Mouse (Mus musculus): ENCODE data around the gene Bik. TPM values are rescaled to one million over a fixed set of nuclear protein-coding genes. Genes with fewer than 3 reads are reported as not detected.

Bik gene
- polyA plus RNA-seq, 1 experiment from 2014 or later, result 16.1 TPM

GRCm38 (mm10) chr15:83547144-83547543 is 20.5 kb downstream of the Bik start:
- Histone ChIP-seq H3K9ac (ENCODE audit: low read depth, low read length) (no peak overlapping the region), H3K36me3 (ENCODE audit: insufficient read depth, low read length) (peaks cover 57% of the 10 kb centered on the region), H3K27me3 (ENCODE audit: insufficient read depth, low read length) (no peaks in the 10 kb centered on the region), H3K9me3 (replicated peaks; ENCODE audit: low read length) (no peaks in the 10 kb centered on the region), H3K27ac (no peak overlapping the region), H3K4me2 (ENCODE audit: low read length) (no peak overlapping the region), H3K4me3 (replicated peaks; ENCODE audit: low read depth, low read length) (no peak overlapping the region), H3K4me1 (replicated peaks; ENCODE audit: insufficient read depth, low read length) (no peaks in the 10 kb centered on the region)
- WGBS, result 93% methylated on average over 8 of the region's 8 CpGs
- DNase-seq (ENCODE audit: low spot score) (no peak), ATAC-seq (replicated peaks; ENCODE audit: low FRiP score, low read depth) (no peak)
- no peak for TF ChIP-seq CTCF (IDR thresholded peaks at IDR 0.05; ENCODE audit: low read depth)

- H3K4me3 ChIP-seq (replicated peaks; ENCODE audit: low read depth, low read length), result no peak overlapping the region
- peaks cover 57% of the 10 kb centered on the region for H3K36me3 ChIP-seq (ENCODE audit: insufficient read depth, low read length)
- H3K9ac ChIP-seq (ENCODE audit: low read depth, low read length), result no peak overlapping the region
- H3K27me3 ChIP-seq (ENCODE audit: insufficient read depth, low read length), result no peaks in the 10 kb centered on the region
- TF ChIP-seq CTCF (IDR thresholded peaks at IDR 0.05; ENCODE audit: low read depth), result no peak
- WGBS, result 98% methylated on average over 2 of the region's 2 CpGs
- H3K9me3 ChIP-seq (replicated peaks; ENCODE audit: low read length), result no peaks in the 10 kb centered on the region
- 0 out of 2 replicates have a peak, but pooled peaks cover 4% of the 10 kb centered on the region for H3K4me1 ChIP-seq (replicated peaks; ENCODE audit: insufficient read depth, low read length)
- H3K4me2 ChIP-seq (ENCODE audit: low read length), result no peak overlapping the region
- ATAC-seq (replicated peaks; ENCODE audit: low FRiP score, low read depth) (no peak), DNase-seq (ENCODE audit: low spot score) (no peak)
- no peak overlapping the region for H3K27ac ChIP-seq
Measured at GRCm38 (mm10) chr15:83550137-83550536, 23.5 kb downstream of the Bik start.

GRCm38 (mm10) chr15:83553831-83554230 is 27.2 kb downstream of the Bik start:
- no peak overlapping the region for H3K4me2 ChIP-seq (ENCODE audit: low read length)
- no peak for ATAC-seq (replicated peaks; ENCODE audit: low FRiP score, low read depth)

GRCm38 (mm10) chr15:83555161-83555974 is 28.7 kb downstream of the Bik start:
- ATAC-seq (replicated peaks; ENCODE audit: low FRiP score, low read depth), result peak; percentile 80

More at GRCm38 (mm10) chr15:83553831-83554230, 27.2 kb downstream of the Bik start:
- no peak overlapping the region for H3K4me3 ChIP-seq (replicated peaks; ENCODE audit: low read depth, low read length)
- H3K27me3 ChIP-seq (ENCODE audit: insufficient read depth, low read length), result no peaks in the 10 kb centered on the region
- 0 out of 2 replicates have a peak, but pooled peaks cover 4% of the 10 kb centered on the region for H3K4me1 ChIP-seq (replicated peaks; ENCODE audit: insufficient read depth, low read length)
- no peak overlapping the region for H3K27ac ChIP-seq
- no peaks in the 10 kb centered on the region for H3K9me3 ChIP-seq (replicated peaks; ENCODE audit: low read length)
- peaks cover 24% of the 10 kb centered on the region; the same call in 1 of the 2 replicates for H3K36me3 ChIP-seq (ENCODE audit: insufficient read depth, low read length)
- no peak overlapping the region for H3K9ac ChIP-seq (ENCODE audit: low read depth, low read length)
- DNase-seq (ENCODE audit: low spot score), result no peak
- peak; percentile 46; the same call in 1 of the 2 replicates for TF ChIP-seq CTCF (IDR thresholded peaks at IDR 0.05; ENCODE audit: low read depth)

GRCm38 (mm10) chr15:83560941-83561477 is 34.3 kb downstream of the Bik start:
- Histone ChIP-seq H3K9ac (ENCODE audit: low read depth, low read length) (no peak overlapping the region), H3K27ac (no peak overlapping the region), H3K4me2 (ENCODE audit: low read length) (no peak overlapping the region), H3K27me3 (ENCODE audit: insufficient read depth, low read length) (no peaks in the 10 kb centered on the region), H3K9me3 (replicated peaks; ENCODE audit: low read length) (no peaks in the 10 kb centered on the region), H3K4me1 (replicated peaks; ENCODE audit: insufficient read depth, low read length) (no peaks in the 10 kb centered on the region), H3K36me3 (ENCODE audit: insufficient read depth, low read length) (no peaks in the 10 kb centered on the region), H3K4me3 (replicated peaks; ENCODE audit: low read depth, low read length) (no peak overlapping the region)
- WGBS, result 67% methylated on average over 5 of the region's 5 CpGs
- no peak for ATAC-seq (replicated peaks; ENCODE audit: low FRiP score, low read depth)
- DNase-seq (ENCODE audit: low spot score), result no peak
- no peak for TF ChIP-seq CTCF (IDR thresholded peaks at IDR 0.05; ENCODE audit: low read depth)

More at GRCm38 (mm10) chr15:83555161-83555974, 28.7 kb downstream of the Bik start:
- no peaks in the 10 kb centered on the region for H3K27me3 ChIP-seq (ENCODE audit: insufficient read depth, low read length)
- peak overlapping the region; percentile 91 for H3K9ac ChIP-seq (ENCODE audit: low read depth, low read length)
- no peak for TF ChIP-seq CTCF (IDR thresholded peaks at IDR 0.05; ENCODE audit: low read depth)
- whole genome bisulfite sequencing, result under 1% methylated on average over 72 of the region's 74 CpGs
- peak; percentile 94 for DNase-seq (ENCODE audit: low spot score)
- H3K4me2 ChIP-seq (ENCODE audit: low read length), result peak overlapping the region; percentile 92
- 0 out of 2 replicates have a peak, but pooled peaks cover 4% of the 10 kb centered on the region for H3K4me1 ChIP-seq (replicated peaks; ENCODE audit: insufficient read depth, low read length)
- H3K9me3 ChIP-seq (replicated peaks; ENCODE audit: low read length), result no peaks in the 10 kb centered on the region
- H3K27ac ChIP-seq, result peak overlapping the region; percentile 95
- H3K36me3 ChIP-seq (ENCODE audit: insufficient read depth, low read length), result 0 out of 2 replicates have a peak, but pooled peaks cover 10% of the 10 kb centered on the region
- H3K4me3 ChIP-seq (replicated peaks; ENCODE audit: low read depth, low read length), result peak overlapping the region; percentile 89

- no peak for TF ChIP-seq CTCF (IDR thresholded peaks at IDR 0.05; ENCODE audit: low read depth)
- H3K4me1 ChIP-seq (replicated peaks; ENCODE audit: insufficient read depth, low read length), result no peaks in the 10 kb centered on the region
- ATAC-seq (replicated peaks; ENCODE audit: low FRiP score, low read depth) (peak; percentile 57), DNase-seq (ENCODE audit: low spot score) (peak; percentile 72)
- WGBS, result 38% methylated on average over 15 of the region's 15 CpGs
- no peak overlapping the region for H3K9ac ChIP-seq (ENCODE audit: low read depth, low read length)
- H3K27me3 ChIP-seq (ENCODE audit: insufficient read depth, low read length), result no peaks in the 10 kb centered on the region
- H3K36me3 ChIP-seq (ENCODE audit: insufficient read depth, low read length), result no peaks in the 10 kb centered on the region
- H3K4me2 ChIP-seq (ENCODE audit: low read length), result peak overlapping the region; percentile 98
- H3K4me3 ChIP-seq (replicated peaks; ENCODE audit: low read depth, low read length), result peak overlapping the region; percentile 43
- H3K27ac ChIP-seq, result 0 out of 2 replicates have a peak overlapping the region, but pooled peaks have one; percentile 69
- no peaks in the 10 kb centered on the region for H3K9me3 ChIP-seq (replicated peaks; ENCODE audit: low read length)
Measured at GRCm38 (mm10) chr15:83562626-83563270, 36.1 kb downstream of the Bik start.

Data from kidney, postnatal 0 days (tissue).